Mouse (Mus musculus) embryonic fibroblast, embryonic 13.5 days (primary cell): ENCODE results near the gene Pcnt.

ENCODE experiments used
- CTCF ChIP-seq: IDR thresholded peaks from 2 replicates; pipeline ENCODE4 v1.5.1; 2011; ENCODE audit warnings: mild to moderate bottlenecking, control low read depth, low read length, moderate library complexity, borderline replicate concordance; ENCODE audit not compliant: insufficient read depth
- POLR2A ChIP-seq: IDR thresholded peaks from 2 replicates; pipeline ENCODE4 v1.6.1; 2011; ENCODE audit warnings: low read depth, mild to moderate bottlenecking, control low read depth, low read length, moderate library complexity

DNA sequence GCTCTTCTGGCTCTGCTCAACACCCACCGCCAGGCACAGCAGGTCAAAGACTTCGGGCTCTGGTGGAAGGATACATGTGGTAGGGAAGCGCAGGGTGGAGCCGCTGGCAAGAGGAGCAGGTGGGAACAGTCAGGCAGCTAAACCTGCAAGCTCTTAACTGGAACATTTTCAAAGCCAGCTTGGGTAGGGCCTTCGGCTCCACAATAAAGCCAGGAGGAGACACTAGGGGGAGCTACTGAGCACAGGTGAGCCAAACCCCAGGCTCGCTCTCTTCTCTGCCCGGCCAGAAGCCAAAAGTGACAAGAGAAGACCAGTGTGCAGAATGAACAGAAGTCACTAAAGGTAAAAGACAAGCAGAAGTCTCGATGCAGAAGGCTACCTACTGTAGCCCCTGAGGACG lies 50.8 kb downstream of the Pcnt start:
- TF ChIP-seq POLR2A (no peak), CTCF (0 out of 2 replicates have a peak, but pooled peaks have one; percentile 26)
